Mouse (Mus musculus) hindbrain, embryonic 12.5 days (tissue): Measurements from ENCODE around the gene Prdm16. TPM values are rescaled to one million over a fixed set of nuclear protein-coding genes. Genes with fewer than 3 reads are reported as not detected.

Experiments
- ATAC-seq: fragments of 200-750 bp; cut with Nextera tagmentation; 2 replicates; pipeline ENCODE4 v1.8.0; 2017; ENCODE audit warnings: moderate TSS enrichment; ENCODE audit not compliant: low FRiP score
- H3K27ac ChIP-seq: fragments of 300-500 bp; sonication (generic); 2 replicates; pipeline ENCODE4 v1.5.1; 2016; ENCODE audit warnings: mild to moderate bottlenecking
- H3K27me3 ChIP-seq: fragments of 300-500 bp; sonication (generic); 2 replicates; pipeline ENCODE4 v1.6.1; 2016; ENCODE audit warnings: mild to moderate bottlenecking
- H3K36me3 ChIP-seq: fragments of 300-500 bp; sonication (generic); 2 replicates; pipeline ENCODE4 v1.6.1; 2016; ENCODE audit warnings: mild to moderate bottlenecking
- H3K4me1 ChIP-seq: fragments of 300-500 bp; sonication (generic); 2 replicates; pipeline ENCODE4 v1.6.1; 2016
- H3K4me2 ChIP-seq: fragments of 300-500 bp; sonication (generic); replicated peaks from 2 replicates; pipeline ENCODE4 v1.6.1; 2016; ENCODE audit warnings: mild to moderate bottlenecking
- H3K4me3 ChIP-seq: fragments of 300-500 bp; sonication (generic); 2 replicates; pipeline ENCODE4 v1.5.1; 2016; ENCODE audit warnings: mild to moderate bottlenecking
- H3K9ac ChIP-seq: fragments of 300-500 bp; sonication (generic); 2 replicates; pipeline ENCODE4 v1.6.1; 2016; ENCODE audit warnings: mild to moderate bottlenecking, moderate library complexity
- H3K9me3 ChIP-seq: fragments of 300-500 bp; sonication (generic); replicated peaks from 2 replicates; pipeline ENCODE4 v1.6.1; 2016; ENCODE audit warnings: mild to moderate bottlenecking
- WGBS: fragments of 180-500 bp; shearing (Covaris S2); methylation state at CpG from one replicate; pipeline ENCODE4 v1.1.7; 2016; 5-methylcytosine and 5-hydroxymethylcytosine counted together
- polyA plus RNA-seq: library from polyadenylated mRNA; unstranded; fragments of >200 nt; fragmentation: Nextera tagmentation; extraction: Ambion mirVana; gene quantifications from 2 replicates; pipeline ENCODE4 v1.2.1, GENCODE M21; 2016

Gene Prdm16
- polyA plus RNA-seq, 1 experiment from 2014 or later, result 26.4 TPM

DNA sequence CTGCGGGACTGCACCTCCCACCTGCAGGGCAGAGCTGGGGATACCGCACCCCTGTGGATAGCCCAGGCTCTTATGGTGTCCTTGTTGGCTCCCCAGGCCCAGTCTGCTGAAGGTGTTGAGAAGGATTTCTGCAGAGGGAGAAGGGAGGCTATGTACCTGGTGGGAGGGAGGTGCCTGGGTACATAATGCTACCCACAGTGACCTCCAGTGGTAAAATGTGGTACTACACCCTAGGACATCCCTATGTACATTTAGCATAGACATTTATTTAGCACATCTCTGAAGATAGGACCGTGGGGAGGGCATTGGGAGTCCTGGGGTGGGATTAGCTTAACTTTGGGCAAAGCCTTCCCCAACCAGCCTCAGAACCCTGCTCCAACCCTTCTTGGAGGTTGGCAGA lies 363.7 kb downstream of the Prdm16 start:
- no peak overlapping the region for H3K4me3 ChIP-seq
- no peaks in the 10 kb centered on the region; the same call in 1 of the 2 replicates for H3K36me3 ChIP-seq
- no peaks in the 10 kb centered on the region; the same call in 1 of the 2 replicates for H3K4me1 ChIP-seq
- H3K27ac ChIP-seq, result no peak overlapping the region
- WGBS, result 48% methylated on average over 3 of the region's 3 CpGs
- no peak overlapping the region for H3K9ac ChIP-seq
- ATAC-seq, result peak; percentile 23
- H3K4me2 ChIP-seq, result no peak overlapping the region
- H3K27me3 ChIP-seq, result no peaks in the 10 kb centered on the region
- no peaks in the 10 kb centered on the region for H3K9me3 ChIP-seq

DNA sequence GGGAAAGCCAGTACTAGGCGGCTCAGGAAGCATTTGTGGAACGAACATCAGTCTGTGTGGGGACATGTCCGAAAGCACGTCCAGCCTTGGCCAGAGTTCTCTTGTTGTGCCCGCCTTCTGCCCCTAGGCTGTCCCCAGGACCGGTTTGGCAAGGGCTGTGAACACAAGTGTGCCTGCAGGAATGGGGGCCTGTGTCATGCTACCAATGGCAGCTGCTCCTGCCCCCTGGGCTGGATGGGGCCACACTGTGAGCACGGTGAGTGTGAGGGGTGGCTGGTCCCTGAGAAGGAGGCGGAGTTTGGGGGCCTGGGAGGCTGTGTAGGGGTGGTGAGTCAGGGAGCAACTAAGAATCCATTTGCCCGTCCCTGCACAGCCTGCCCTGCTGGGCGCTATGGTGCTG lies 367.2 kb downstream of the Prdm16 start:
- ATAC-seq, result no peak
- no peak overlapping the region for H3K9ac ChIP-seq
- no peak overlapping the region for H3K4me2 ChIP-seq
- peaks cover 16% of the 10 kb centered on the region; the same call in 1 of the 2 replicates for H3K36me3 ChIP-seq
- H3K4me1 ChIP-seq, result no peaks in the 10 kb centered on the region; the same call in 1 of the 2 replicates
- no peaks in the 10 kb centered on the region for H3K27me3 ChIP-seq
- WGBS, result 54% methylated on average over 10 of the region's 10 CpGs
- H3K4me3 ChIP-seq, result no peak overlapping the region
- H3K9me3 ChIP-seq, result no peaks in the 10 kb centered on the region
- no peak overlapping the region for H3K27ac ChIP-seq

DNA sequence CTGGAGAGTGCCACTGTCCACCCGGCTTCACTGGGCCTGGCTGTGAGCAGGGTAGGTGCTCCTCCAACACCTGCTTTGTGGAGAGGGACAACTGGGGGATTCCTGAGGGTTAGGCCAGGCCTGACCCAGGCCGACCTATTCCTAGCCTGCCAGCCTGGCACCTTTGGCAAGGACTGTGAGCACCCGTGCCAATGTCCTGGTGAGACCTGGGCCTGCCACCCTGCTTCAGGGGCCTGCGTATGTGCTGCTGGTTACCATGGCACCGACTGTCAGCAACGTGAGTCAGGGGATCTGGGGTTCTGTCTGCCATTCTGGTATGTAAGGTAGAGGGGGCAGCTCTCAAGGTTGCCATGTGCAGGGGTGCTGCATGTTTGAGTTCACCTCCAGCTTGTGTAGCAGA lies 369.2 kb downstream of the Prdm16 start:
- H3K9ac ChIP-seq, result no peak overlapping the region
- H3K36me3 ChIP-seq, result peaks cover 33% of the 10 kb centered on the region
- no peaks in the 10 kb centered on the region; the same call in 1 of the 2 replicates for H3K4me1 ChIP-seq
- no peaks in the 10 kb centered on the region for H3K9me3 ChIP-seq
- no peak overlapping the region for H3K4me3 ChIP-seq
- no peaks in the 10 kb centered on the region for H3K27me3 ChIP-seq
- 91% methylated on average over 6 of the region's 6 CpGs for WGBS
- H3K4me2 ChIP-seq, result no peak overlapping the region
- H3K27ac ChIP-seq, result no peak overlapping the region
- ATAC-seq, result no peak

Other genes with a start within 250 kb of the Prdm16 start
- not detected in 2 replicates for gene Actrt2, start 31.0 kb upstream of the Prdm16 start, polyA plus RNA-seq
- 0.27 and 0.72 TPM in 2 replicates for gene Ttc34, start 200.6 kb upstream of the Prdm16 start, polyA plus RNA-seq
- 0.40 and 0.41 TPM in 2 replicates for gene Mmel1, start 232.7 kb upstream of the Prdm16 start, polyA plus RNA-seq